Mouse (Mus musculus) ovary, postnatal 10 days (tissue): Measurements from ENCODE around the gene Gm9970.
A peak's percentile ranks its signal among the peaks of the same experiment; 100 is the strongest.

Source experiments
- DNase-seq: peaks from one replicate; pipeline ENCODE4 v3.0.0; 2022; ENCODE audit warnings: low spot score

The Gm9970 gene

GRCm38 (mm10) chr5:31240637-31241521, at the start of gene Gm9970, which contains the start of gene Nrbp1:
Gene Gm9970, minus strand, starts transcription at chr5:31241232.
Gene Nrbp1, plus strand, starts transcription at chr5:31240864.
- peak; percentile 90 for DNase-seq

- DNase-seq = no peak
Measured at GRCm38 (mm10) chr5:31289626-31290230, 48.7 kb upstream of the Gm9970 start.

GRCm38 (mm10) chr5:31288655-31289054, 47.6 kb upstream of the Gm9970 start:
- no peak for DNase-seq

GRCm38 (mm10) chr5:31288225-31288624, 47.2 kb upstream of the Gm9970 start:
- no peak for DNase-seq

GRCm38 (mm10) chr5:31279245-31279988, 38.4 kb upstream of the Gm9970 start:
- no peak for DNase-seq

- DNase-seq = no peak
Measured at GRCm38 (mm10) chr5:31273018-31273417, 32.0 kb upstream of the Gm9970 start.

- DNase-seq = no peak
Measured at GRCm38 (mm10) chr5:31267686-31268085, 26.7 kb upstream of the Gm9970 start.

GRCm38 (mm10) chr5:31266101-31266500, 25.1 kb upstream of the Gm9970 start:
- no peak for DNase-seq

- no peak for DNase-seq
Measured at GRCm38 (mm10) chr5:31257616-31258015, 16.6 kb upstream of the Gm9970 start.

- no peak for DNase-seq
Measured at GRCm38 (mm10) chr5:31255971-31256370, 14.9 kb upstream of the Gm9970 start.

- DNase-seq = no peak
Measured at GRCm38 (mm10) chr5:31255381-31255780, 14.3 kb upstream of the Gm9970 start.

GRCm38 (mm10) chr5:31254901-31255300, 13.9 kb upstream of the Gm9970 start:
- no peak for DNase-seq

GRCm38 (mm10) chr5:31254452-31254851, 13.4 kb upstream of the Gm9970 start:
- DNase-seq = no peak

- no peak for DNase-seq
Measured at GRCm38 (mm10) chr5:31253806-31254205, 12.8 kb upstream of the Gm9970 start.

GRCm38 (mm10) chr5:31252795-31253545, 11.9 kb upstream of the Gm9970 start:
- no peak for DNase-seq

GRCm38 (mm10) chr5:31252151-31252550, 11.1 kb upstream of the Gm9970 start:
- DNase-seq = no peak

- DNase-seq = no peak
Measured at GRCm38 (mm10) chr5:31251541-31252101, 10.6 kb upstream of the Gm9970 start, which contains the start of gene Krtcap3. Gene Krtcap3, plus strand, starts transcription at chr5:31251691.

GRCm38 (mm10) chr5:31250716-31251115, 9.7 kb upstream of the Gm9970 start:
- DNase-seq = no peak

- DNase-seq = no peak
Measured at GRCm38 (mm10) chr5:31242191-31242590, 1.2 kb upstream of the Gm9970 start.

- DNase-seq = no peak
Measured at GRCm38 (mm10) chr5:31241522-31242034, 546 bp upstream of the Gm9970 start.

GRCm38 (mm10) chr5:31226641-31227040, 14.4 kb downstream of the Gm9970 start:
- no peak for DNase-seq
